Mouse (Mus musculus): Measurements from ENCODE around the gene 4933406M09Rik. TPM values are rescaled to one million over a fixed set of nuclear protein-coding genes. Genes with fewer than 3 reads are reported as not detected.

The 4933406M09Rik gene
- polyA plus RNA-seq, 1 experiment from 2014 or later, result not detected

DNA sequence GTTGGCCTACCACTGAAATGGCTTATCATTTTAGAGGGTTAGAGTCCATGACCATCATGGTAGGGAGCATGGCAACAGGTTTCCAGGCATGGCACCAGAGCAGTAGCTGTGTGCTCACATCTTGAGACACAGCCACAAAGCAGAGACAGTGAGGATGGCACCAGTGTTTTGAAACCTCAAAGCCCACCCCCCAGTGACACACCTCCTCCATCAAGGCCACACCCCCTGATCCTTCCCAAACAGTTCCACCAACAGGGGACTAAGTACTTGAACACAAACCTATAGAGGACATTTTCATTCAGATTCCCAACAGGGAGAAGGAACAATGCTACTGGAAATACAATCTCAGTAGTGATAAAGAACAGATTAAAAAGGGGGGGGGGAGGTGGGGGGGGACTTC, 564 bp upstream of the 4933406M09Rik start:
- no peak for ATAC-seq
- H3K4me3 ChIP-seq, result no peak overlapping the region
- H3K9ac ChIP-seq, result no peak overlapping the region

DNA sequence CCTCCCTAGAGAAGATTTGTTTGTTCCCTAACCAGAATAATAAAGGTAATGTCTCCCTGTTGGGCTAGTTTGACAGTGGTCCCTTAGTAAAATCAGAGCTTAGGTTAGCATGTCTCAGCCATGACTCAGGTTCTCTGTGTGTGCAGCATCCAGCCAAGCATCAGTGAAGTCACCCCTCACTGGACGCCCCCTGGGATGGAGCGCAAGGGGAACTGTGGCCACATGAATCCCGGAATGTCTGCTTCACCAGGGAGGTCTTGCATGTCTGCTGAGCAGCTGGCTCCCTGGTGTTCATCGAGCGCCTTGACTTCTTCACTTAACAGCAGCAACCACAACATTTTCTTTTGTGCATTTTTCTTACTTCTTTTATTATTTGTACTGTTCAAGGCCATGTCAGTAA, 8.1 kb downstream of the 4933406M09Rik start:
- Histone ChIP-seq H3K9me3 (replicated peaks) (no peaks in the 10 kb centered on the region), H3K27ac (no peak overlapping the region), H3K4me1 (no peaks in the 10 kb centered on the region), H3K36me3 (ENCODE audit: poor library complexity, severe bottlenecking) (no peaks in the 10 kb centered on the region), H3K9ac (no peak overlapping the region), H3K4me2 (no peak overlapping the region), H3K4me3 (no peak overlapping the region), H3K27me3 (0 out of 2 replicates have a peak, but pooled peaks cover 7% of the 10 kb centered on the region)
- ATAC-seq, result no peak
- WGBS, result 73% methylated on average over 5 of the region's 5 CpGs

More for the DNA sequence above, 564 bp upstream of the 4933406M09Rik start:
- H3K36me3 ChIP-seq (ENCODE audit: poor library complexity, severe bottlenecking), result no peaks in the 10 kb centered on the region
- peaks cover 10% of the 10 kb centered on the region; the same call in 1 of the 2 replicates for H3K27me3 ChIP-seq
- H3K27ac ChIP-seq, result no peak overlapping the region
- H3K9me3 ChIP-seq (replicated peaks), result no peaks in the 10 kb centered on the region
- H3K4me2 ChIP-seq, result no peak overlapping the region
- H3K4me1 ChIP-seq, result peaks cover 10% of the 10 kb centered on the region; the same call in 1 of the 2 replicates

DNA sequence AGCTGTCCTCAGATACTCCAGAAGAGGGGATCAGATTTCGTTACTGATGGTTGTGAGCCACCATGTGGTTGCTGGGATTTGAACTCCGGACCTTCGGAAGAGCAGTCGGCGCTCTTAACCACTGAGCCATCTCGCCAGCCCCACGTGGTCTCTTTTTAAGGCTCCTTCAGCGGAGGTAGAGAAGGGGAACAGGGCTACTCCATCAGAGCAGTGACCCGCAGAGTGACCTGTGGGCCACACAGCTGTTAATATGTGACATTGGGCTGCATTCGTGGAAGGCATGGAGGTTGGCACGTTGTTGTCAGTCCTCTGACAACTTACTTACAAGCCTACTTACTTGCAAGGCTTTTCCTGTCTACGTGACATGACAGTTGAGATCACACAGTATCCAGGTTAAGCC, 12.5 kb downstream of the 4933406M09Rik start:
- Histone ChIP-seq H3K4me3 (no peak overlapping the region), H3K27me3 (no peaks in the 10 kb centered on the region), H3K27ac (no peak overlapping the region), H3K4me1 (no peaks in the 10 kb centered on the region), H3K9me3 (replicated peaks) (no peaks in the 10 kb centered on the region), H3K36me3 (ENCODE audit: poor library complexity, severe bottlenecking) (no peaks in the 10 kb centered on the region), H3K4me2 (no peak overlapping the region), H3K9ac (no peak overlapping the region)
- ATAC-seq, result no peak
- 90% methylated on average over 12 of the region's 12 CpGs for WGBS

DNA sequence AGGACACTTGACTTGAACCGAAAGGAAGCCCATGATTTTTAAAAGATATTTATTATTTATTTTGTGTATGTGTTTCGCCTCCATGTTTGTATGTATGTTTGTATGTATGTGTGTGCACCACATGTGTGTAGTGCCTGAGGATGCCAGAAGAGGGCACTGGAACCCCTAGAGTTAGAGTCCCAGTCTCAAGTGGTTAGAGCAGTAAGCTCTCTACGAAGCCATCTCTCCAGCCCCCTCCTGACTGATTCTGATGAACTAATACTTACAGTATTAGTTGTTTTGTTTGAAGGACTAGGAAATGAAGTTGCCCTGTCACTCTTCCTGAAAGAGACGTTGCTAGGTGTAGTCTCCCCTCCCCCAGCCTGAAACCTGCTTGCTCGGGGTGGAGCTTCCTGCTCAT, 14.0 kb downstream of the 4933406M09Rik start:
- no peak overlapping the region for H3K4me3 ChIP-seq
- H3K36me3 ChIP-seq (ENCODE audit: poor library complexity, severe bottlenecking), result no peaks in the 10 kb centered on the region
- H3K9me3 ChIP-seq (replicated peaks), result no peaks in the 10 kb centered on the region
- WGBS, result 57% methylated on average over 5 of the region's 5 CpGs
- no peak for ATAC-seq
- no peak overlapping the region for H3K4me2 ChIP-seq
- H3K9ac ChIP-seq, result no peak overlapping the region
- H3K4me1 ChIP-seq, result no peaks in the 10 kb centered on the region
- no peaks in the 10 kb centered on the region for H3K27me3 ChIP-seq
- no peak overlapping the region for H3K27ac ChIP-seq

DNA sequence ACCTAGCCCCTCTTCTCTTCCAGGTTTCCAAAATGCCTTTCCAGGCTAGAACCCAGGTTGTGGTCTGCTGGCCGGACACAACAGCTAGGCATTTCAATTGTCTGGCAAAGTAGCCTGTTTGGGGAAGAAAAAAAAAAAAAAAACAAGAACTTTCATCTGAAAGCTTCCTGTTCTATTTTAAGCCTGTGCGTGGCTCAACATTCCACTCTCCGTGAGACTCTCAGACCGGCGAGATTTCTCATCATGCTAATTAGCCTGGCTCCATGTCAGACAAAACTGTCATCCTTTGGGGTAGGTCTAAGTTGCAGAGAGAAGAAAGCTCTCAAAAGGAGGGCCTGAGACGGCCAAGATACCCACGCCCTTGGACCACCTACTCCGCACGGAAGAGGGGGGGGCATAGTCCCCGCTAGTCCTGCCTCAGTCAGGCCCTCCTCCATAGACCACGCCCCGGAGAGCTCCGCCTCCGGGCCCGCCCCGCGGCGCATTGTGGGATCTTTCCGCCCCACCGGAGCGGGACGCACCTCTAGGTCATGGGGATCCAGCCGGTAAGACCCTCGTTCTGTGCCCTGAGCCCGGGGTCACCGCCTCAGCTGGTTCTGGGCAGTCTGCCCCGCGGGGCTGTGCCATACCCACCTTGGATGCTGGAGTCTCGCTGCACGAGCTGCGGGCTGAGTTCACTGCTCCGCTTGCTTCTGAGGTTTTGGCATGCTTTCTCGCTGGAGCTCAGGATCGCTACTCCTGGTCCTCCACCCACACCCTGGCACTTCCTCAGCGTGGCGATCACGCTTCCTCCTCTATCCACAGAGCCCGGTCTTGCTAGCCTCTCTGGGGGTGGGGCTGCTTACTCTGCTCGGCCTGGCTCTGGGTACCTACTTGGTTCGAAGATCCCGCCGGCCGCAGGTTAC, 20.0 kb downstream of the 4933406M09Rik start, which contains the start of gene Cyb5r1:
Gene Cyb5r1, plus strand, starts transcription at position 51 of the 905 bp plus-strand sequence.
- H3K9me3 ChIP-seq (replicated peaks), result no peaks in the 10 kb centered on the region
- peaks cover 8% of the 10 kb centered on the region for H3K4me1 ChIP-seq
- peak within 1 kb of the TSS; percentile 91 for H3K4me2 ChIP-seq
- peak; percentile 98 for ATAC-seq
- H3K36me3 ChIP-seq (ENCODE audit: poor library complexity, severe bottlenecking), result peaks cover 30% of the 10 kb centered on the region
- WGBS, result 2% methylated on average over 43 of the region's 43 CpGs
- H3K4me3 ChIP-seq, result peak within 1 kb of the TSS; percentile 82
- no peak within 1 kb of the TSS for H3K27ac ChIP-seq
- H3K27me3 ChIP-seq, result no peaks in the 10 kb centered on the region
- peak within 1 kb of the TSS; percentile 80 for H3K9ac ChIP-seq

DNA sequence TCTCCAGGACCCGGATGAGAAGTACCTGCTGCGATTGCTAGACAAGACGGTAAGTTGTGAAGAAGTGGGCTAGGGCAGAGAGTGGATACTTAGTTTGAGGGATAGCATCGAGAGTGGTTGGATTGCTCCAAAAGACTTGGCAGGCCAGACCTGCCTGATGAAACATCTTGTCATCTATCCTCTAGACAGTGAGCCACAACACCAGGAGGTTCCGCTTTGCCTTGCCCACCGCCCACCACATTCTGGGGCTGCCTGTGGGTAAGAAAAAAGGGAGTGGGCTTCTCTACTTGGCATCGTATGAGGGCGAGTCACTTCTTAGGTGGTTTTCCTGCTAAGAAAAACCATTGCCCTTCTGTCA, 20.7 kb downstream of the 4933406M09Rik start:
- ATAC-seq, result peak; percentile 41; the same call in 1 of the 2 replicates
- H3K4me3 ChIP-seq, result peak overlapping the region; percentile 82
- H3K36me3 ChIP-seq (ENCODE audit: poor library complexity, severe bottlenecking), result peaks cover 34% of the 10 kb centered on the region
- H3K27ac ChIP-seq, result no peak overlapping the region
- H3K9ac ChIP-seq, result peak overlapping the region; percentile 80
- 44% methylated on average over 8 of the region's 8 CpGs for WGBS
- H3K27me3 ChIP-seq, result no peaks in the 10 kb centered on the region
- no peaks in the 10 kb centered on the region for H3K9me3 ChIP-seq (replicated peaks)
- peaks cover 8% of the 10 kb centered on the region for H3K4me1 ChIP-seq
- peak overlapping the region; percentile 91 for H3K4me2 ChIP-seq

DNA sequence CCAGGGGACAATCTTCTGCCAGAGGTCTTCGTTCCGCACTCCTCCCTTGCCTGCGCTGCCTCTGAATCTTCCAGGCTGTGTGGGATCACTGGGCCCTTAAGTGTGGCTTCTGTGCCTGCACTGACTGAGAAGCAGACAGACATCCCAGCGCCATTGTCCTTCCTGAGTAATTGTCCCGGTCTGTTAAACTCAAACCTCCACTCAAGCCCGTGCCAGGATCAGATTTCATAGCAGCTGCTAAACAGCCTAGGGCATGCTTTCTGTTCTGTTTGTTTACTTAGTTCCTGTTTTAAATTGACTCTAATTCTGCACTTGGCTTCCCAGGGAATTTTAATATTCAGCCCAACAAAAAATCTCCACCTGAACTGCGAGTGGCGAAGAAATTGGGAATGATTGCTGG, 22.3 kb downstream of the 4933406M09Rik start:
- no peak overlapping the region for H3K4me2 ChIP-seq
- peaks cover 8% of the 10 kb centered on the region for H3K4me1 ChIP-seq
- no peak overlapping the region for H3K9ac ChIP-seq
- H3K36me3 ChIP-seq (ENCODE audit: poor library complexity, severe bottlenecking), result peaks cover 39% of the 10 kb centered on the region
- H3K9me3 ChIP-seq (replicated peaks), result no peaks in the 10 kb centered on the region
- no peaks in the 10 kb centered on the region for H3K27me3 ChIP-seq
- H3K27ac ChIP-seq, result no peak overlapping the region
- 85% methylated on average over 8 of the region's 8 CpGs for WGBS
- no peak for ATAC-seq
- H3K4me3 ChIP-seq, result no peak overlapping the region

DNA sequence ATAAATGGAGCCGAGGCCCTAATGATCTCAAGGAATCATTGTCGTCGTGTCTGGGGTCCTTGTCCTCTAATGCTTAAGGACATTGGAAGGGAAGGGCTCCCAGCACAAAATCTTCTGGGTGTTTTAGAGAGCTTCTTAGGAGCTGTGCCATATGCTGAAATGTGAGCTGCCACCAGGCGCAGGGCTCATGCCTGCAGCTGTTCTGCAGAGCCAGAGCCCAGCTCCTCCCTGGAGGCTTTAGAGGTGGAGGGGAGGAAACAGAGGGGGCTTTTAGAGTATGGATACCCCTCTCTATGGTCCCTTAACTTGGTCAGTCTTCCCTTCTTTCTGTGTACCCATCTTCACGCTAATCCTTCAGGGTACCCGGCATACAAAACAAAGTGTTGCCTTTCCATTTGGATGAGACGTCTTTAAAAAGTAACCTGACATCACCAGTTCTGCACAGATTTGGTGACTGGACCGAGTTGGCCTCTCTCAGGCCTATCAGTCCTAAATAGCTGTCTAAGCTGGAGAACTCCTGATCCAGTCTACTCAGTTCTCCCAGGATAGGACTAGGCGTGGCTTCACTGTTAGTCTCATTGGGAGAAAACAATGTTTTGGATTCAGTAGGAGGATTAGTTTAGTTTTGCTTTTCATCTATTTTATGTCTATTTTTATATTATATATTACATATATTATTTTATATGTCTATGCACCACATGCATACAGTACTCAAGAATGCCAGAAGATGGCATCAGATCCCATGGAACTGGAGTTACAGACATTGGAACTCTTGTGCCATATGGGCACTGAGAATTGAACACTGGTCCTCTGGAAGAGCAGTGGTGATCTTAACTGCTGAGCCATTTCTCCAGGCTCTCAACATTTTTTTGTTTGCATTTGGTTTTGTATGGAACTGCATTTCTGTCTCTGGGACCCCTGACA, 26.2 kb downstream of the 4933406M09Rik start:
- WGBS, result 93% methylated on average over 9 of the region's 9 CpGs
- Histone ChIP-seq H3K27me3 (no peaks in the 10 kb centered on the region), H3K4me1 (peaks cover 20% of the 10 kb centered on the region), H3K9ac (no peak overlapping the region), H3K27ac (no peak overlapping the region), H3K4me3 (no peak overlapping the region), H3K9me3 (replicated peaks) (no peaks in the 10 kb centered on the region), H3K36me3 (ENCODE audit: poor library complexity, severe bottlenecking) (peaks cover 39% of the 10 kb centered on the region), H3K4me2 (no peak overlapping the region)
- ATAC-seq, result no peak

DNA sequence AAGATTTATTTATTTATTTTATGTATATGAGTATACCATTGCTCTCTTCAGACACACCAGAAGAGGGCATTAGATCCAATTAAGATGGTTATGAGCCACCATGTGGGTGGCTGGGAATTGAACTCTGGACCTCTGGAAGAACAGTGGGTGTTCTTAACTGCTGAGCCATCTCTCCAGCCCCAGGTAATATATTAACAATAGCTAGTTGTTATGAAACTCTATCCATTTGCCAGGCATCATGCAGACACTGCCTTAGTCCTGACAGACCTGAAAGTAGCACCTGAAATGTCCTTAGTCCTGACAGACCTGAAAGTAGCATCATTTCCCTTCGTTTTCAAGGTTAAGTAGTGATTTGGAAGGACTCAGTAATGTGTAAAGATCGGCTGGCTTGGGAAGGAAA, 28.3 kb downstream of the 4933406M09Rik start:
- 61% methylated on average over 2 of the region's 2 CpGs for WGBS
- ATAC-seq, result no peak

DNA sequence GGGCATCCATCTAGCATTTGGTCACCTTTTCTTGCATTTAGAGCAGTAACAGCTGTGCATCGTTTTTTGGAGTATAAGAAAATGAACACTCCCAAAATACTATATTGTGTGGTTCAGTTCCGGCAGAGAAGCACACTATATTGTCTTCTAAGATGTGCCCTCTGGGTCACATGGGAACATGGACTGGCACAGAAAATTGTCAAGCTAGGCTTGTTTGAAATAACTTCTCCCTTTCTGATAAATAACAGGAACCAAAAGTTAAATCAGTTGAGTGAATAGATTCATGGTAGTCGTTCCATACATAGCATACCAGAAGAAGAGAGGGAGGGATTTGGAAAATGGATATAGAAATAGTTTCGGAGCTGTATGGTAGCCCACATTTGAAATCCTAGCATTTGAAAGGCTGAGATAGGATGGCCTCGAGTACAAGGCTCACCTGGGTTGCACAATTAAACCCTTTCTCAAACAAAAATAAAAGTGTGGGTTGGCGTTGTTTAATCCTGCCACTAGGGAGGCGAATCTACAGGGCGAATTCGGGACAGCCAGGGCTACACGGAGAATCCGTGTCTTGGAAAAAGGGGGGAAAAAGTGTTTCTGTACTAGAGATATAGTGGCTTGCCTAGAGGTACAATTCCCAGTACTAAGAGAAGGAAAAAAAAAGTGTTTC, 28.9 kb downstream of the 4933406M09Rik start:
- H3K27me3 ChIP-seq, result no peaks in the 10 kb centered on the region
- H3K9me3 ChIP-seq (replicated peaks), result no peaks in the 10 kb centered on the region
- 14% methylated on average over 11 of the region's 11 CpGs for WGBS
- peaks cover 41% of the 10 kb centered on the region for H3K4me1 ChIP-seq
- H3K36me3 ChIP-seq (ENCODE audit: poor library complexity, severe bottlenecking), result peaks cover 19% of the 10 kb centered on the region
- H3K9ac ChIP-seq, result peak overlapping the region; percentile 59
- H3K27ac ChIP-seq, result peak overlapping the region; percentile 89
- H3K4me2 ChIP-seq, result peak overlapping the region; percentile 64
- peak; percentile 48 for ATAC-seq
- peak overlapping the region; percentile 87 for H3K4me3 ChIP-seq

More for the DNA sequence above, 28.3 kb downstream of the 4933406M09Rik start:
- no peak overlapping the region for H3K4me2 ChIP-seq
- H3K27me3 ChIP-seq, result no peaks in the 10 kb centered on the region
- no peak overlapping the region for H3K4me3 ChIP-seq
- H3K36me3 ChIP-seq (ENCODE audit: poor library complexity, severe bottlenecking), result peaks cover 23% of the 10 kb centered on the region
- H3K4me1 ChIP-seq, result peaks cover 35% of the 10 kb centered on the region
- H3K27ac ChIP-seq, result peak overlapping the region; percentile 89; the same call in 1 of the 2 replicates
- H3K9ac ChIP-seq, result no peak overlapping the region
- H3K9me3 ChIP-seq (replicated peaks), result no peaks in the 10 kb centered on the region

DNA sequence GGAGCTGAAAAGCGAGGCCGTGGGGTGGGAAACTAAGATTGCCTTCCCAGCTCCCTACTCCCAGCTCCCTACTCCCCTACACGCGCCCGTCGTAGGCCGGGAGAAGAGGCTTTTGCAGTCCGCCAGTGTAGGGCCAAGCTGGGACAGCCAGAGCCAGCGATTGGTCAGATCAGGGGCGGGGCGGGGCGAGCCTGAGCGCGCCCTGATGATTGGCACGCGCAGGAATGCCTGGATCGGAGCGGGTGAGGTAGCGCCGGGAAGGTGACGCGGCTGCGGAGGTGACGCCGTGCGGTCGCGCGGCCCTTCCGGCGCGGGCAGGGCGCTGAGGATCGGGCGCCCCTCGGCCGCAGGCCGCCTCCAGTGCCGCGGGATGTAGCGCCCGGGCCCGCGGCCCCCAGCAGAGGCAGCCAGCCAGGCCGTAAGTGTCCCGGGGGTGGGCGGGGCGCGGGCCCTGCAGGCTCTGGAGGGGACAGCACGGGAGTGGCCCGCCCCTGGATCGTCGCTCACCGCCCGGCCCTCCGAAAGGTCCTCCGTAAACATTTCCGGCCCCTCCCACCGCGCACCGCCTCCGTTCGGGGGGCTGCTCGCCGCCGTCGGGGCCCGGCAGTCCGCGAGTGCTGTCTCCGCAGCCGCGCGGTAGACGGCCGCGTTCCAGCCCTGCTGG, 29.6 kb downstream of the 4933406M09Rik start, which contains the start of gene Adipor1:
Gene Adipor1, plus strand, starts transcription at position 211 of the 664 bp plus-strand sequence.
- H3K4me3 ChIP-seq, result peak within 1 kb of the TSS; percentile 87
- ATAC-seq, result peak; percentile 100
- H3K4me1 ChIP-seq, result peaks cover 46% of the 10 kb centered on the region
- H3K4me2 ChIP-seq, result peak within 1 kb of the TSS; percentile 64
- H3K36me3 ChIP-seq (ENCODE audit: poor library complexity, severe bottlenecking), result peaks cover 14% of the 10 kb centered on the region
- H3K9me3 ChIP-seq (replicated peaks), result no peaks in the 10 kb centered on the region
- peak within 1 kb of the TSS; percentile 89 for H3K27ac ChIP-seq
- WGBS, result under 1% methylated on average over 73 of the region's 77 CpGs
- H3K9ac ChIP-seq, result peak within 1 kb of the TSS; percentile 86
- H3K27me3 ChIP-seq, result no peaks in the 10 kb centered on the region

Data from forebrain, embryonic 13.5 days (tissue).